Mouse (Mus musculus) olfactory bulb, adult 2 months (tissue): ENCODE data around the gene Cnn2. TPM values are rescaled to one million over a fixed set of nuclear protein-coding genes. Genes with fewer than 3 reads are reported as not detected.

Experiments used
- H3K27ac ChIP-seq: fragments of 200-500 bp; 2 replicates; pipeline ENCODE4 v1.5.1; 2012; ENCODE audit warnings: low read depth, low read length; ENCODE audit not compliant: insufficient read depth
- H3K4me1 ChIP-seq: fragments of 200-500 bp; 2 replicates; pipeline ENCODE4 v1.6.1; 2012; ENCODE audit warnings: low read length; ENCODE audit not compliant: control insufficient read depth, insufficient read depth
- H3K4me3 ChIP-seq: fragments of 200-500 bp; 2 replicates; pipeline ENCODE4 v1.5.1; 2012; ENCODE audit warnings: mild to moderate bottlenecking, low read depth, low read length, moderate library complexity; ENCODE audit not compliant: insufficient read depth
- CTCF ChIP-seq: fragments of 200-500 bp; IDR thresholded peaks from 2 replicates; pipeline ENCODE4 v1.5.1; 2012; ENCODE audit warnings: low read depth, mild to moderate bottlenecking, low read length, moderate library complexity; ENCODE audit not compliant: insufficient read depth
- POLR2A ChIP-seq: fragments of 200-500 bp; IDR thresholded peaks from 2 replicates; pipeline ENCODE4 v1.6.1; 2012; ENCODE audit warnings: mild to moderate bottlenecking, low read depth, low read length, moderate library complexity; ENCODE audit not compliant: insufficient read depth
- WGBS: fragments of 180-500 bp; shearing (Covaris S2); methylation state at CpG from one replicate; pipeline ENCODE4 v1.1.7; 2018; 5-methylcytosine and 5-hydroxymethylcytosine counted together
- polyA plus RNA-seq: library from polyadenylated mRNA; stranded (reverse); fragments of >200 nt; gene quantifications from 2 replicates; pipeline ENCODE4 v1.2.4, GENCODE M21; 2012; ENCODE audit warnings: low replicate concordance; ENCODE audit not compliant: missing spikeins, insufficient read depth, insufficient read length

Cnn2 gene
- polyA plus RNA-seq, 1 experiment: 124 TPM

DNA sequence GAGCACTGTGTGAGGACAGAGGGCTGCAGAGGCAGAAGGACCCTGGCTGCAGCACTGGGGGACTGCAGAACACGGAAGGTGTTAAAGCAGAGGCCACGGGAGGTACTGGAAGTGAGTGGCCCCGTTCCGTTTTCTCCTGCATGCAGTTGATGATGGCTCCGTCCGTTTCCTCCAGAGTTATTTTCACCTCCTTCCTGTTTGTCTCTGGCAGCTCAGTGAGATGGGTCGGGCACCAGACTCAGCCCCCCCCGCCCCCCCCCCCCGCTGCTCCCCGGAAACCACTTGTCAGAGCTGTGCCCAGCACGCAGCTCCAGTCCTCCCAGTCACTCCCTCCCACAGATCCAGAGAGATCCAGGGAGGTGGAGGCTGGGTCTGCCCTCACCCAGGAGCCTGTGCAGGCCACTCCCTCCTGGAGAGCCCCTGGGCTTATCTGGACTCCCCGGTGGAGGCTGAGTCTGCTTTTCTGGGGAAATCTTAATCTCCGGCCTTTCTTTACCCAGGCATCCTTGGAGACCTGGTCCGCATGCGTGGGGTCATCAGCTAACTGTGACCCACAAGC is 30.4 kb downstream of the Cnn2 start:
- no peak for TF ChIP-seq CTCF
- no peak for TF ChIP-seq POLR2A
- Histone ChIP-seq H3K4me1 (peaks cover 3% of the 10 kb centered on the region), H3K27ac (no peak overlapping the region), H3K4me3 (no peak overlapping the region)
- WGBS: 16% methylated on average over 15 of the region's 15 CpGs

GRCm38 (mm10) chr10:80019471-80020131 is 31.2 kb downstream of the Cnn2 start:
- TF ChIP-seq POLR2A (no peak), CTCF (no peak)
- Histone ChIP-seq H3K4me1 (peaks cover 3% of the 10 kb centered on the region), H3K27ac (no peak overlapping the region), H3K4me3 (no peak overlapping the region)
- 27% methylated on average over 20 of the region's 20 CpGs for WGBS

GRCm38 (mm10) chr10:80020191-80020590 is 31.8 kb downstream of the Cnn2 start:
- H3K4me3 ChIP-seq: no peak overlapping the region
- TF ChIP-seq CTCF: no peak
- WGBS: 43% methylated on average over 11 of the region's 11 CpGs
- peaks cover 3% of the 10 kb centered on the region for H3K4me1 ChIP-seq
- H3K27ac ChIP-seq: no peak overlapping the region

DNA sequence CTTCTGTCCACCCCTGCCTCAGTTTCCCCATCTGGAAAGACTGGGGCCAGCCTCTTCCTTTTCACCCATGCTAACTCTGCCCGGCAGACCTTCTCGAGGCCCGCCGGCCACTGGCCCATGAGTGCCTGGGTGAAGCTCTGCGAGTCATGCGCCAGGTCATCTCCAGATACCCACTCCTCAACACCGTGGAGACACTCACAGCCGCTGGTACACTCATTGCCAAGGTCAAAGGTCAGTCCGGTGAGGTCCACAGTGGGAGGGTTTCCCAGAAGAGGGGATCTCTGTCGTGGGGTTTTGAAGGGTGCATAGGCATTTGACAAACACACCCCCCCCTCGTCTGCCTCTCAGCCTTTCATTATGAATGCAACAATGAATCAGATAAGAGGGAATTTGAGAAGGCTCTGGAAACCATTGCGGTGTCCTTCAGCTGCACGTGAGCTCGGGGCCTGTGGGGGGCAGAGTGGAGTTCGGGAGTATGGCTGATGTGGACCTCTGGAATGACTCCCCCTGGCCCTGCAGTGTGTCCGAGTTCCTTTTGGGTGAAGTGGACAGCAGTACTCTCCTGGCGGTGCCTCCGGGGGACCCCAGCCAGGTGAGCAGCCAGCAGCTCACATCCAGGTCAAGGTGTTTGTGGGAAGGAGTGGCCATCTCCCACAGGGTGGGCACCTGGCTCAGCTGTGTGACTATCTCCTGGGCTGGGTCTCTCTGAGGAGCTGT is 32.4 kb downstream of the Cnn2 start:
- no peak for TF ChIP-seq CTCF
- TF ChIP-seq POLR2A: no peak
- H3K4me1 ChIP-seq: peaks cover 3% of the 10 kb centered on the region
- WGBS: 83% methylated on average over 18 of the region's 18 CpGs
- H3K27ac ChIP-seq: no peak overlapping the region
- H3K4me3 ChIP-seq: no peak overlapping the region

DNA sequence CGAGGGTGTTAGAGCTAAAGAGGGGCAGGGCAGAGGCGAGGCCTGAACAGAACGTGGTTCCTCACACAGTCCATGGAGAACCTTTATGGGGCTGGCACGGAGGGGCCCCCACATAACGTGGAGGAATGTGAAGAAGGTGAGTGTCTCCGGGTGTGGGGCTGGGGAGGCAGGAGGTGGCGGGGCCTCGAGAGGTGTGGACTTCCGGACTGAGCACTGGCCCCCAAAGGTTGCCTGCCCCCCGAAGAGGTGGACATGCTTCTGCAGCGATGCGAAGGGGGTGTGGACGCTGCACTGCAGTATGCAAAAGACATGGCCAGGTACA is 32.9 kb downstream of the Cnn2 start:
- TF ChIP-seq CTCF: no peak
- TF ChIP-seq POLR2A: no peak
- no peak overlapping the region for H3K27ac ChIP-seq
- peaks cover 3% of the 10 kb centered on the region for H3K4me1 ChIP-seq
- H3K4me3 ChIP-seq: no peak overlapping the region
- 89% methylated on average over 13 of the region's 13 CpGs for WGBS

DNA sequence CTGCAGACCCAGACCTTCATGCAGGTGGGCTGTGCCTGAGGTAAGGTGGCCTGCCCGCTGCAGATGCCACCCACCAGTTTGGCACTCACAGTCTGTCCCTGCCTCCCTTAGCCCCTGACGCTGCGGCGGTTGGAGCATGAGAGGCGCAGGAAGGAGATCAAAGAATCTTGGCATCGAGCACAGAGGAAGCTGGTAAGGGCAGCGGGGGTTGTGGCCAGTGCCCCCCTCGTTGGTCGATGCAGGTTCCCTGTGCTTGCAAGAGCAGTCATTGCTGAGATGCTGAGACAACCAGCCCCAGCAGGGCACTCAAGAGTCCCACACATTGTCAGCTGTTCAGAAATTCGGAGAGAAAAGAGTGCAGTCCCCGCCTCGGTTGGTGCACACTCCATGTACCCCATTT is 33.8 kb downstream of the Cnn2 start:
- H3K4me3 ChIP-seq: no peak overlapping the region
- 82% methylated on average over 12 of the region's 12 CpGs for WGBS
- TF ChIP-seq POLR2A (no peak), CTCF (no peak)
- H3K4me1 ChIP-seq: peaks cover 3% of the 10 kb centered on the region
- no peak overlapping the region for H3K27ac ChIP-seq

- Histone ChIP-seq H3K27ac (no peak overlapping the region), H3K4me3 (no peak overlapping the region), H3K4me1 (peaks cover 3% of the 10 kb centered on the region)
- 90% methylated on average over 8 of the region's 8 CpGs for WGBS
- TF ChIP-seq CTCF (no peak), POLR2A (no peak)
Measured at GRCm38 (mm10) chr10:80022806-80023205, 34.4 kb downstream of the Cnn2 start.

- whole genome bisulfite sequencing: 80% methylated on average over 5 of the region's 5 CpGs
- TF ChIP-seq CTCF (no peak), POLR2A (no peak)
- no peak overlapping the region for H3K4me3 ChIP-seq
- no peak overlapping the region for H3K27ac ChIP-seq
- H3K4me1 ChIP-seq: peaks cover 3% of the 10 kb centered on the region
Measured at GRCm38 (mm10) chr10:80023758-80024157, 35.4 kb downstream of the Cnn2 start.

GRCm38 (mm10) chr10:80024229-80025043 is 36.1 kb downstream of the Cnn2 start:
- Histone ChIP-seq H3K4me1 (peaks cover 3% of the 10 kb centered on the region), H3K4me3 (no peak overlapping the region), H3K27ac (no peak overlapping the region)
- WGBS: 76% methylated on average over 15 of the region's 15 CpGs
- TF ChIP-seq CTCF (no peak), POLR2A (no peak)
